Mouse (Mus musculus) adrenal gland, postnatal 25 days (tissue): ENCODE data around the gene Edc3. TPM values are rescaled to one million over a fixed set of nuclear protein-coding genes. Genes with fewer than 3 reads are reported as not detected.

Experiments
- DNase-seq: peaks from one replicate; pipeline ENCODE4 v3.0.0; 2021; ENCODE audit warnings: mixed read lengths
- long read RNA-seq: library from polyadenylated mRNA; stranded (forward); transcript quantifications from one replicate; pipeline ENCODE4 v2.0.0, GENCODE M21; 2021
- total RNA-seq: library from RNA; stranded (reverse); gene quantifications from 2 replicates; pipeline ENCODE4 v1.2.3, GENCODE M21; 2021

The Edc3 gene
- 10.5 and 11.2 TPM in 2 replicates for total RNA-seq
- long read RNA-seq, full-length matches to known transcripts: 14 of 27 reads
- long read RNA-seq, partial matches to known transcripts: 1 of 27 reads
- long read RNA-seq, other reads (novel, unspliced or antisense): 12 of 27 reads

DNA sequence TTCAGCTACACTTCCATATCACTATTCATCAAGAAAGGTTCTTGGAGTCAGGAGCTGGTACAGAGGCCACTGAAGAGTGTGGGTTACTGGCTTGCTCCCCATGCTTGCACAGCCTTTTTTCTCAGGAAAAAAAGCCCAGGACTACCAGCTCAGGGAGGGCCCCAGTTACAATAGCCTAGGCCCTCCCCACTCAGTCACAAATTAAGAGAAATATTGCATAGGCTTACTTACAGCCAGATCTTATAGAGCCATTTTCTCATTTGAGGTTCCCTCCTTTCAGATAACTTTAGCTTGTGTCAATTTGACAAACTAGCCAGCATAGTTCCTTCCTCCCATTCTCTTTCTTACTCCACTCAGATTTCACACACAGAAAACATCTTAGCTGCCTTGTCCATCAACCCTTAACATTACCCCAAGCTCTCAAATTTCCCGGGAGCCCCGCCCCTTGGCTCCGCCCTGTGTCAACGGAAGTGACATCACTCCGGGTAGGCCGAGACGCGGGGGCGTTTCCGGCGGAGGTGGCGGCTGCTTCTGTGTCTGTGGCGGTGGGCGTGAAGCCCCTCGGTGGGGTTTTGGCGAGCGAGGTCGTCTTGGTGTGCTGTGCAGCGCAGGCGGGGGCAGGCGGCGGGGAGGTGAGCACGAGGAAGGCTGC is at the start of gene Edc3:
Gene Edc3 (plus strand): TSS at position 473 of the 652 bp plus-strand sequence.
- peak; percentile 90 for DNase-seq

DNA sequence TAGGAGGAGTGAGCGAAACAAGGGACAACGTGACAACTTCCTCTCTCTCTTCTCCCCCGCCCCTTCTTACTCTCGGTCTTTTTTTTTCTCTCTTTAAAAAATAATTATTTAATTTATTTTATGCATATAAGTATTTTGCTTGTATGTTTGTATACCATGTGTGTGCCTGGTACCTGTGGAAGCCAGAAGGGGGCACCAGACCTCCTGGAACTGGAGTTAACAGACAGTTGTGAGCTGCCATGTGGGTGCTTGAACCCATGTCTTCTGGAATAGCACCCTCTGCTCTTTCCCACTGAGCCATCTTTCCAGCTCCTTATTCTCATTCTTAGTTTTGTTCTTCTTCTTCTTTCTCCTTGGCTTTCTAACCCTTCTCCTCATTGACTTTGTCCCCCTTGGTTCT is 49.4 kb upstream of the Edc3 start:
- no peak for DNase-seq

DNA sequence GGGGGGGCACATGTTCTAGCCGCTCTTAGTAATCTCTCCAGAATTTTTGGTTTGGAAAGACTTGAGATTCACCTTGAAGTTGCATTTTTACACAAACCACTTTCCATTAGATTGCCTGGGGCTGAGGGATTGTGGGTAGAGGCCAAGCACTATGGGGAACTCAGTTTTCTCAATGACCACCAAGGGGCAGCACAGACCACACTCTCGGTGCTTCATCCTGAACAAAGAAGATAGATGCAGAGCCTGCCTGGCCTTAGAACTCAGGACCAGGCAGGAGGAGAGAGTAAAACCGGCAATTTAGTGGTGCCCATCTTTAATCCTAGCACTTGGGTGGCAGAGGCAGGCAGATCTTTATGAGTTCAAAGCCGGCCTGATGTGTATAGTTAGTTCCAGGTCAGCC is 48.6 kb upstream of the Edc3 start:
- peak; percentile 58 for DNase-seq

DNA sequence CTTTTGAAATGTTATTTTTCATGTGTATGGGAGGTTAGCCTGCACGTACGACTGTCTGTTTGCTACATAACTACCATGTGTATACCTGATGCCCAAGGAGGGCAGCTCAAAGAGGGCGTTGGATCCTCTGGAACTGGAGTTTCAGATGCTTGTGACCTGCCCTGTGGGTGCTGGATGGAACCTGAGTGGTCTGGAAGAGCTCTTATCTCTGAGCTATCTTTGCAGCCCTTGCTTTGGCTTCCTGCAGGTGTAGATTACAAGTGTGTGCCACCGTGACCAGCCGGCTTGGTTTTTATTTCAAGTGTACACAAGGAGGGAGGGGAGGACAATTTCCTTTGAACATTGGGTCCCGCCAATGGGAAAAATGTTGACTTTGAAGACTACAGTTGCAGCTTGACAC is 47.8 kb upstream of the Edc3 start:
- DNase-seq: no peak

DNA sequence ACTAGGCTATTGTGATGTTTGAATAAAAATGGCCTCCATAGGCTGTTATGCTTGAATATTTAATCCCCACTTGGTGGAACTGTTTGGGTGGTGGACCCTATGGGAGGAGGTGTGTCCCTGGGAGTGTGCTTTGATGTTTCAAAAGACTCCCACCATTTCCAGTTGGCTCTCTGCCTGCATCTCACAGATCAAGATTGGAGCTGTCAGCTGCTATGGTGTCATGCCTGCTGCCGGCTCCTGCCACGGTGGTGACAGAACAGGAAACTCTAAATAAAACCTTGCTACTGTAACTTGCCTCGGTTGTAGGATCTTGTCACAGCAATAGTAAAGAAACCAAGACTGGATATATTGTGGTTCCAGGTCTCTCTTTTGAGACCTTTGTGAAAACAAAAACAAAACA is 46.8 kb upstream of the Edc3 start:
- no peak for DNase-seq

DNA sequence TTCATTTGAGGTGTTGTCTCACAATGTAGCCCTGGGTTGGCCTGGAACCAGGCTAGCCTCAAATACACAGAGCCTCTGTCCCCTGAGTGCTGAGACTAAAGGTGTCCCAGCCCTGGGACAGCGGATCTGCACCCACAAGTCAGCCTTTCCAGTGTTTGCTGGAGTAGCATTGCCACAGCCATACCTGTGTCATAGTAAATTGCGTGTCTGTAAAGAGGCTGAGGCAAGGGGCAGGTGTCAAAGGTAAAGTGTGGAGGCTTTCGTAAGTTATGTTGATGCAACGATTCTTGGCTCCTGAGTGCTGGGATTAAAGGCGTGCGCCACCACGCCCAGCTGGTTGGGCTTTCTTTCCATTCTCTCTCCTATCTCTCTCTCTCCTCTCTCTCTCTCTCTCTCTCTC is 43.7 kb upstream of the Edc3 start:
- no peak for DNase-seq

DNA sequence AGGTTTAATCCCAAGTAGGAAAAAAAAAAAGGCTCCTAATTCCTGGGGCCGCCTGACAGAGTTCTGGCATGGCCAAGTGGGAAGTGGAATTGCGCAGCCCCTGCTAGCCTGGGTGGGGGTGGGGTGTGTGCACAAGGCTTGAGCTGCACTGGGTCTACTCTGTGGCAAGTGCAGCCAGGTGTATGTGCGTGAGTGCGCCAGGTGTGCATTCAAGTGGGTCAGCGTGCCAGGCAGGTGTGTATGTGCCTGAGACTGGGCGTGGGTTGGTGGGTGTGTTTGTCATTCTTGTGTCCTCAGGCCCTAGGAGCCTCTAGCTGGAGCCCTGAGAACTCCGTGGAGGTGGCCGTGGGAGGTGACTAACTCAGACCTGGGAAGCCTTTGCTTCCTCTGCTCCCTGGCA is 41.8 kb upstream of the Edc3 start:
- DNase-seq: no peak

DNA sequence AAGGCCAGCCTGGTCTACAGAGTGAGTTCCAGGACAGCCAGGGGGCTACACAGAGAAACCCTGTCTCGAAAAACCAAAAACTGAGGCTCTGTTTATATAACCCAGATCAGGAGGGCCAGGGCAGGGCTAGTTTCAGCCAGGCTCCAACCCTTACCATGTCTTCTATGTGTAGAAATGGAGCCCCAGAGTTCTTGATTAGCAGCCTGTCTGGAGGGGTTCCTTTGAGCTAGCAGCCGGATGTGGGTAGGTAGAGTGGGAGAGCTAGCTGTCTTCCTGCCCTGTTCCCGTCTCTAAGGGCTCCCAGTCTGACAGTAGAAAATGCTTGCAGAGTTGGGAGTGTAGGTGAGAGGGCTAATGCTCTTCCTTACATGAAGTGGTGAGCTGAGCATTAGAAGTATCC is 41.2 kb upstream of the Edc3 start:
- no peak for DNase-seq

DNA sequence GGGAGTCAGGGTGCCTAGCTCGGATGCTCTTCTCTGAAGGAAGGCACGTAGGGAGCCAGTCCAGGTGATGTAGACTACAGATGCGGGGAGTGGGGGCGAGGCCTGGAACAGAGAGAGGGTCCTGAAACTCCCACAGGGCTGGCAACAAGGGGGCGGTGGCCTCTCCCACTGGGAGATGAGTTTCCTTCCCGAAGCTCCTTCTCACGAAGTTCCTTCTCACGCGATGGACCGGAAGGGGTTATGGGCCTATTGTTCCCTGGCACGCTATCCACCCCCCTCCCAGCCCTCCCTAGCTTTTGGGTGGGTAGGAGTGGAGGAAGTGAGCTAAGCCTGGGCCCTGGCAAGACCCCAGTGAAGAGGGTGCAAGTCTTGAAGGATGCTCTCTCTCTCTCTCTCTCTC is 40.5 kb upstream of the Edc3 start:
- DNase-seq: no peak

DNA sequence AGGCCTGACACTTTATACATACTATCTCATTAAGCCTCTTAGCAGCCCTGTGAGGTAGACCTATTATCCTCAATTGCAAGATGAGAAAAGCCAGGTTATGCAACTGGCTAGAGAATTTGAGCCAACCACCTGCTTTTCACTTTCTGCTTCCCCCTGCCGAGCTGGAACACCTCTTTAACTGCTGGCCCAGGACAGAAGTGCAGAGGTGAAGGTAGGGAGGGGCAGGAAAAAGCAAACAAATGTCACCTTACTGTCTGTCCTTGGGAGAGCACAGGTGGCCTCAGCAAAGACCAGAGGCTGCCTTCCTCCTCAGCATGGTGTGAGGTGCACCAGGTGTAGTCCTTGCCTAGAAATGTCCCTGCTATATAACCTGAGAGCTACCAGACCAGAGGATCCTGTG is 40.1 kb upstream of the Edc3 start:
- no peak for DNase-seq

DNA sequence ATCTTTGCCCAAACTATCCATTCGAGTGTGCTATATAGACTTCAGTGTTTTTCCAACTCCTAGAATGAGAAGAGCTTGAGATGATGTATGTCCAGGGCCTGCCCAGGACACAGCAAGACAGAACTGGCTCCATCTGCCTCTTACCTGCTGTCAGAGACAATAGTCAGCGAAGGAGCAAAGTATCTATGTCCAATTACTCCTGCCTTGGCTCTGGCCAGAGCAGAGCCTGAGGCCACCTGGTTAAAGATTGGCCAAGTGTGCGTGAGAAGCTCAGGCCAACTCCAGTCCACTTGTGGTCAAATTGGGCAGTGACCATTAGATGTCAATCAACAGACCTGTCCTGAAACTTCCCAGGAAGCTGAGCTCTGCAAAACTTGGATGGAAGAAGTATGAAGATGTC is 38.8 kb upstream of the Edc3 start:
- DNase-seq: no peak

DNA sequence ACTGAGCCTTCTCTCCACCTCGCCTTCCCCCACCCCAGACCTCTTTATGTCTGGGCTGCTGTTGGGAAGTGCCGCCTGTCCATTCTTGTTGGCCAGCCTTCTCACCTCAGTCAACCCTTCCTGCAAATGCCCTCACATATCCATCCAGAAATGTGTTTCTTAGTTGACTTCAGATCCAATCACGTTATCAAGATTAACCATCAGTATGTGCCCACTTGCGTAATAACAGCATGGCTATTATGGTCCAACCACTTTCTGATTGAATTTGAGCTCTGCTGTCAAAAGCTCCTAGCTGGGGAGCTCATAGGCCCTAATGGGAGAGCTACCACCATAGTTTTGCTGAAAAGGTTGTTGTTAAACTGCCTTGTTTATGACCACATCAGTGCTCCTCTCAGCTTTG is 37.3 kb upstream of the Edc3 start:
- DNase-seq: no peak

DNA sequence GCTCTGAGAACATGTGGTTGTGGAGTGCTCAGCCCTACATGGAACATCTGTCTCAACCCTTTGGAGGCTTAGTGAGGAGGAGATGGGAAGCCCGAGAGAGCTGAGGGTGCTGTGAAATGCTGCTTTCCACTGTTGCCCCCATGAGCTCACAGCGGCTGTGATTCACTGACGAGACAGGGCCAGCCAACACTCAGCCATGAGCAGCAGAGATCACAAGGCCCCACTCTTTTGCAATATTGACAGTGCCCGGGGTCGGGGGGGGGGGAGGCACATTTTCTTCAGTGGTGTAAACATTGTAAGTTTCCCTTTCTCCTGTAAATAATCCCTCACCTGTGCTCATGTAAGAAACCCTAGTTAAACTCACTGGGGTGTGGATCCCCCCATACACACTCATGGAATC is 36.8 kb upstream of the Edc3 start:
- DNase-seq: no peak

DNA sequence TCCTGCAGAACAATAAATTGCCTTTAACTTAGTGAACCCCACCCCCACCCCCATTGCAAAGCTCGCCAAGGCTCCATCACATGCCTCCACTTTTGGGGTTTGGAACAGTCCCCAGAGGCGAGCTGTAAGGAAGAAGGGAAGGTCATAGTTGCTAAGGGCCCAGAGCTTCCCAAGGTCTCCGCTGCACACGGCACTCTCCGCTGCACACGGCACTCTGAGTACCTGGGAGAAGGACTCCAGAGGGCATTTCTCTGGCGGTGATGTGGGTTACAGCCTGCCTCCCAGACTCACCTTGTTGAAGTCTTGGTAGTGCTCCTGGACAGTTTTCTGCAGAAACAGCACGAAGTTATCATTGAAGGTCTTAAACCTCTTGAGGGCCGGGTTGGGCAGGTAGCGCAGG is 26.9 kb upstream of the Edc3 start:
- DNase-seq: no peak

DNA sequence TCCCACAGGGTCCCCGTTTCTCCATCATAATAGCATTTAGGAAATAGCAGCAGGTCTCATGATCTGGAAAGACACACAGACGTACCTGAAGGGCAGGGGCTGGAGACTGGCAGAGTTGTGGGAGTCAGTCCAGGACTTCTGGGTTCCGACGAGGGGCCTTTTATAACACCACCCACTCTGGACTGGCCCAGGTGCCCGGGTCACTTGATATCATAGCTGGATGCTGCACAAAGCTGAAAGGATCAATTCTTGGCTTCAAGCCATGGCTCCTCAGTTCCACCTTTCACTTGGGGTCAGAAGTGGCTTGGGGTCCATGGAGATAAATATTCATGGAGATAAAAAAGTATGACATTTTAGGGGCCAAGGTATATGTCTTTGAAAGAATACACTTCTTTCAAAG is 24.8 kb upstream of the Edc3 start, which contains the start of gene Cyp1a2:
Gene Cyp1a2 (minus strand): TSS at position 184 of the 400 bp plus-strand sequence.
- no peak for DNase-seq

DNA sequence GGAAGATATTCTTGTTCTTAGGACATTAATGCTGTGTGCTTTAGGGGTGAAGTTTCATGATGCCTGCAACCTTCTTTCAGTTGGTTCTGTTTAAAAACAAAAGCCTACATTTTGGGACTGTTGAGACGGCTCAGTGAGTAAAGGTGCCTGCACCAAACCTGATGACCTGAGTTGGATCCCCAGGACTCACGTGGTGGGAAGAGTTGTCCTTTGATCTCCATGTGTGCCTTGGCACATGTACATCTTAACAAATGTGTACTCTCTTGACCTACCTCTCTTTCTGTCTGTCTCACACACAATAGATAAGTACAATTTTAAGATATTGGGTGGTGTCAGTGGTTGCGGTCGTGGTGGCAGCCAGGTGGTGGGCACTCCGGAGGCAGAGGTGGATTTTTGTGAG is 22.3 kb upstream of the Edc3 start:
- DNase-seq: no peak

DNA sequence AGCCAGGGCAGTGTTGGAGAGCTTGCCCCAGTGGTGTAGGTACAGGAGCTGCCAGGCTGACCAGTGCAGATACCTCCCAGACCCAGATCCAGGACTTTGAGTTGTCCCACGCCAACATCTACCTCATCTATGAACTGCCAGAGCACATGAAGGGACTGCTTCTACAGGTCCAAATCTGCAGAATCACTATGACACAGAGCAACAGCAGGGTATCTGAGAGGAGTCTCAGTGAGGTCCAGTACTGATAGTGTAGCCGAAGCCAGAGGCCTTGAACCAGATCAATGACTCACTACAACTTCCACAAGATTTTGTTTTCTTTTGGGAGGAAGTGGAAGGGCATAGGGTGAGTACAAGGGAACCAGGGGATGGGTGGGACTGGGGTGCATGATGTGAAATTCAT is 20.6 kb upstream of the Edc3 start, which contains the start of gene Cyp1a1:
Gene Cyp1a1 (plus strand): TSS at position 178 of the 400 bp plus-strand sequence.
- DNase-seq: no peak

DNA sequence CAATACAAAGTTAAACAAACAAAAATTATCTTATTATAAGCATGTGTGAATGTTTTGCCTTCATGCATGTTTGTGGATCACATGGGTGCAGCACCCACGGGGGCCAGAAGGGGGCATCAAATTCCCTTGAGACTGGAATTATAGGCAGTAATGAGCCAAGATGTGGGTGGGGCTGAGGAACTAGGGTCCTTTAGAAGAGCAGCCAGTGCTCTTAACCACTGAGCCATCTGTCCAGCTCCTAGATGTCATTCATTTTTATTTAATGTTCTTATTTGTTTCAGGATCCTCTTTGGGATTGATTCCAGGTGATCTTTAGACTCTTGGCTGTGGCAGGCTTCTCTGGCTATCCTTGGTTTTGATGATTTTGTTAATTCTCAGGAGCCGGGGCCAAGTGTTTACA is 20.2 kb upstream of the Edc3 start:
- DNase-seq: no peak

DNA sequence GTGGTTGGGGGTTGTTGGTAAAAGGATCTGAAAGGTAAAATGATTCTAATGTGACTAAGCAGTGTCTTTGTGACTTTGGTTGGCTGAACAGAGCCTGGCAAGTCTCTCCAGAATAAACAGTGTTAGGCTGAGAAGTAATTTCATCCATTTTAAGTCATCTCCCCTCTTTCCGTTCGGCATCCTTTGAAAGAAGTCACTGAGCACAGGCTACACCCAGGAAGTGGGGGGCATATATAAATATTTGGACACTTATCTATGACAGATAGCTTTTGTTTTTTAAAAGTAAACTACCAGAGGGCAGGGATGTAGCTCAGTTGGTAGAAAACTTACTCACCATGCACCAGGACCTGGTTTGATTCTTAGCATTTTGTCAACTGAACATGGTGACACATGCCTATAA is 19.7 kb upstream of the Edc3 start:
- DNase-seq: no peak

DNA sequence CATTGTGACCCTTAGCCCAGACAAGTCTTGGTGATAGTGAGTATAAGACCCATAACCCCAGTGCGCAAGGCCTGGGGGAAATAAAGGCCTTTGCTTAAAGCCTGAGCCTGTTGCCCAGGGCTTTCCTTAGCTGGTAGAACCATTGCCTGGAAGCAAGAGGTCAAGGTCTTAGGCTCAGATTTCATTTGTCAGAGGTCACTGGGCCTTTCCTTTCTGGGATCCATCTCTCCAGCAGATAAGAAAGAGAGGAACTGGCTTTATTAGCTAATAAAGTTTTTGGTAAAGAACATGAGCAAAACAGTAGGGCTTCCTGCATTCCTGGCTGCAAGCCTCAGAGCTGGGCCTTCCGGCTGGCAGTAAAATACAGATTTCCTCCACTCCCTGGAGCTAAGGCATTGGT is 14.2 kb upstream of the Edc3 start:
- no peak for DNase-seq

DNA sequence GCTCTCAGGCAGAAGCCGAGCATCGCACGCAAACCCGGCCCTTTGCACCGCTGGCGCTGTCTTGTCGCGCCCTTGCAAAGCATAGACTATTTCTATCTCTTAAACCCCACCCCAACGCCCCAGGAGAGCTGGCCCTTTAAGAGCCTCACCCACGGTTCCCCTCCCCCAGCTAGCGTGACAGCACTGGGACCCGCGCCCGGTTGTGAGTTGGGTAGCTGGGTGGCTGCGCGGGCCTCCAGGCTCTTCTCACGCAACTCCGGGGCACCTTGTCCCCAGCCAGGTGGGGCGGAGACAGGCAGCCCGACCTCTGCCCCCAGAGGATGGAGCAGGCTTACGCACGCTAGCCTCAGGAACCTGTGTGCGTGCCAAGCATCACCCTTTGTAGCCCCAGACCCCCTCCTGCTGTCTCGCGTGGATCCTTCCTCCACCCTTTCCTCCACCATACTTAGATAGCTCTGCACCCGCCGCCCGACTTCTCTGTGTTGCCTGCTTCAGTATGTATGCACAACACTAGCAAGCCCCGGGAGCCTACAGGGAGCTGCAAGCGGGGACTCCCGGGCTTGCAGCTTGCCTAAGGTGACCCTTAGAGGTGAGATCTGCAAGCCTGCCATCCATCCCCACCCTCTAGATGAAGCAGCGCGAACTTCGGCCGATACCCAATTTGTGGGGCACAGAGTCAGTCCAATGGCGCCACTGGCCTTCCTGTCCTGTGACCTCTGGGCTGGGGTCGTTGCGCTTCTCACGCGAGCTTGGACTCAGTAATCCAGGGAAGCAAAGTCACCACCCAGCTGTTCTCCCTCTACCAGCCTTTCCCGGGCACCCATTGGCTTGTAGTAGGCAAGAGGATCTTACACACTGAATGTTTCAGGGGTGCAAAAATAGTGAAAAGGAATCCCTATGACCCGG is 11.7 kb upstream of the Edc3 start:
- peak; percentile 40 for DNase-seq

DNA sequence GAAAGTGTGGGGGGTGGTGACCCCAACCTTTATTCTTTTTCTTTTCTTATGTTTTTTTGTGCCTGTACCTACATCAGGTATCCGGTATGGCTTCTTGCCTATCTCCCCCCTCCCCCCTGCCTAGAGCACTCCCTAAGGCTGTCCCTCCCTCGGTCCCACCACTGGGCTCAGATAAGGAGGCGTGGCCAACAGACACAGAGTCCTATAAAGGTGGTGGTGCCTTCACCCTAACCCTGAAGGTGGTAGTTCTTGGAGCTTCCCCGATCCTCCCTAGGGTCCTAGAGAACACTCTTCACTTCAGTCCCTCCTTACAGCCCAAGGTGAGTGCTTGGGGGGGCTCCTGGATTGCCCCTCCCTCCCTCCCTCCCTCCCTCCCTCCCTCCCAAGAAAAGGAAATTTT is 11.0 kb upstream of the Edc3 start:
- DNase-seq: no peak

DNA sequence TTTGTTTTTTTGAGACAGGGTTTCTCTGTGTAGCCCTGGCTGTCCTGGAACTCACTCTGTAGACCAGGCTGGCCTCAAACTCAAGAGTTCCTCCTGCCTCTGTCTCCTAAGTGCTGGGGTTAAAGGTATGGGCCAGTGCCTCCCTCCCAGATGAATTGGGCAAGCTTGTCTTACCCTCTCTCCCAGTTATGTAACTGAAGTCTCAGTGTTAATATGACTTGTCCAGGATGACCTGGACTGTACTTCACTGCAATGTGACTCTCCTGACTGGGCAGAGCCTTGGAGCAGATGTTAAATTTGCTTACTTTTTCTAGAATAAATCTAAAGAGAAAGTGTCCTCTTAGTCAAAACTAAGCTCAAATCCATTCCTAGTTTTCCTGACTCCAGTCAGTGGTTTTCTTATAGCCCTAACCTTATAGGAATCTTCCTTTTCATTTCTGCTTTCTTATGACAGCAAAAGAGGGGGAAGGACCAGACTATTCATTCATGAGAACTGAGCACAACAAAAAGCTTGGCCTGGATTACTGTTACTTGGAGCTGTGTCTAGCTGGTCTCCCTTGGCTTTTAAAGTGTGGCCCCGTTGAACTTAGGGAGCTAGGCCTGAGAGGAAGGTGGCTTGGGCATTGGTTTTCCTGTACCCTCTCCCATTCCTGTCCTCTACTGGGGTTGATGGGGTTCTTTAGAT is 9.7 kb upstream of the Edc3 start:
- DNase-seq: no peak
